Mouse (Mus musculus) lung, postnatal 0 days (tissue): Measurements from ENCODE around the gene Cox14.
A peak's percentile ranks its signal among the peaks of the same experiment; 100 is the strongest.

ENCODE experiments used
- CTCF ChIP-seq: IDR thresholded peaks from 2 replicates; pipeline ENCODE4 v1.5.1; 2016; ENCODE audit warnings: antibody characterized with exemption, mild to moderate bottlenecking
- EP300 ChIP-seq: IDR thresholded peaks from 2 replicates; pipeline ENCODE4 v1.6.1; 2016; ENCODE audit warnings: antibody characterized with exemption, mild to moderate bottlenecking, control low read depth

- TF ChIP-seq CTCF, result peak; percentile 91
- TF ChIP-seq EP300, result 0 out of 2 replicates have a peak, but pooled peaks have one; percentile 9
Measured at GRCm38 (mm10) chr15:99701999-99702900, 23.2 kb upstream of the Cox14 start, which contains the start of gene Smarcd1.
